In genomic region chr4:26555690-26556089, GRCm38 (mm10) we compare ENCODE assay signal across 18 mouse cellular contexts.
"Had no signal": no experiment of that assay in that cellular context is flagged by ENCODE, and none has a peak within 500 bp of the region (broad histone marks: within the 10 kb centered on the region; RNA-seq: fewer than 3 reads in every experiment).

No protein-coding gene starts in this region.

- DNase-seq: lung, adult 18-20 months; lung, embryonic 14.5 days; lung, postnatal 10 days; lung, postnatal 4 days; retina, postnatal 1 day; right cerebral cortex, adult 18-20 months; right cerebral cortex, postnatal 25 days; right cerebral cortex, postnatal 4 days; spleen, adult 18-20 months; thymus, adult 18-20 months; thymus, postnatal 14 days; thymus, postnatal 36 days had no signal

- H3K9me3 ChIP-seq: midbrain, embryonic 10.5 days; neural tube, embryonic 13.5 days; neural tube, embryonic 15.5 days had no signal

- H3K27me3 ChIP-seq: neural tube, embryonic 13.5 days; neural tube, embryonic 15.5 days had no signal

- H3K4me3 ChIP-seq: midbrain, embryonic 10.5 days; myocyte; neural tube, embryonic 13.5 days; neural tube, embryonic 15.5 days had no signal

- H3K36me3 ChIP-seq: midbrain, embryonic 10.5 days; neural tube, embryonic 13.5 days; neural tube, embryonic 15.5 days had no signal

- H3K9ac ChIP-seq: liver, embryonic 14.5 days; lung, embryonic 14.5 days; neural tube, embryonic 13.5 days; neural tube, embryonic 15.5 days had no signal

- ATAC-seq: midbrain, embryonic 16.5 days had no signal

- H3K4me2 ChIP-seq: lung, embryonic 14.5 days; neural tube, embryonic 13.5 days; neural tube, embryonic 15.5 days had no signal

- H3K27ac ChIP-seq: liver, embryonic 14.5 days; midbrain, embryonic 10.5 days; neural tube, embryonic 13.5 days; neural tube, embryonic 15.5 days had no signal

- H3K4me1 ChIP-seq: midbrain, embryonic 10.5 days; neural tube, embryonic 13.5 days; neural tube, embryonic 15.5 days had no signal
